Mouse (Mus musculus) ES-Bruce4 (cell line): ENCODE results near the gene Szt2.

ENCODE experiments used
- CTCF ChIP-seq: IDR thresholded peaks from one replicate; pipeline ENCODE4 v1.8.1; 2011; ENCODE audit warnings: low read depth, low read length
- EP300 ChIP-seq: IDR thresholded peaks from 2 replicates; pipeline ENCODE4 v1.6.1; 2011; ENCODE audit warnings: low read depth, low read length; ENCODE audit not compliant: insufficient read depth
- POLR2A ChIP-seq: IDR thresholded peaks from one replicate; pipeline ENCODE4 v1.8.1; 2011; ENCODE audit warnings: low read length; ENCODE audit not compliant: insufficient read depth

- TF ChIP-seq CTCF (no peak), POLR2A (no peak), EP300 (no peak)
Measured at GRCm38 (mm10) chr4:118371822-118372221, 37.3 kb downstream of the Szt2 start.
